Mouse (Mus musculus) kidney, embryonic 15.5 days (tissue): ENCODE data around the gene Smarcal1. TPM values are rescaled to one million over a fixed set of nuclear protein-coding genes. Genes with fewer than 3 reads are reported as not detected.
A peak's percentile ranks its signal among the peaks of the same experiment; 100 is the strongest.

Experiments
- ATAC-seq: fragments of 200-750 bp; cut with Nextera tagmentation; replicated peaks from 2 replicates; pipeline ENCODE4 v1.8.0; 2017; ENCODE audit warnings: moderate TSS enrichment; ENCODE audit not compliant: low FRiP score
- H3K27ac ChIP-seq: fragments of 300-500 bp; sonication (generic); 2 replicates; pipeline ENCODE4 v1.5.1; 2015; ENCODE audit warnings: mild to moderate bottlenecking, inconsistent platforms
- H3K27me3 ChIP-seq: fragments of 300-500 bp; sonication (generic); 2 replicates; pipeline ENCODE4 v1.6.1; 2015; ENCODE audit warnings: inconsistent platforms
- H3K36me3 ChIP-seq: fragments of 300-500 bp; sonication (generic); 2 replicates; pipeline ENCODE4 v1.6.1; 2015; ENCODE audit warnings: inconsistent platforms
- H3K4me1 ChIP-seq: fragments of 300-500 bp; sonication (generic); 2 replicates; pipeline ENCODE4 v1.6.1; 2015; ENCODE audit warnings: inconsistent platforms
- H3K4me2 ChIP-seq: fragments of 300-500 bp; sonication (generic); 2 replicates; pipeline ENCODE4 v1.6.1; 2015; ENCODE audit warnings: moderate library complexity, mild to moderate bottlenecking, inconsistent platforms
- H3K4me3 ChIP-seq: fragments of 300-500 bp; sonication (generic); replicated peaks from 2 replicates; pipeline ENCODE4 v1.5.1; 2015; ENCODE audit warnings: mild to moderate bottlenecking, inconsistent platforms
- H3K9ac ChIP-seq: fragments of 300-500 bp; sonication (generic); 2 replicates; pipeline ENCODE4 v1.6.1; 2015; ENCODE audit warnings: mild to moderate bottlenecking, inconsistent platforms
- H3K9me3 ChIP-seq: fragments of 300-500 bp; sonication (generic); replicated peaks from 2 replicates; pipeline ENCODE4 v1.6.1; 2016; ENCODE audit warnings: inconsistent platforms
- WGBS: fragments of 180-500 bp; shearing (Covaris S2); methylation state at CpG from one replicate; pipeline ENCODE4 v1.1.7; 2015; ENCODE audit warnings: mixed read lengths; 5-methylcytosine and 5-hydroxymethylcytosine counted together
- polyA plus RNA-seq: library from polyadenylated mRNA; unstranded; fragments of >200 nt; fragmentation: Nextera tagmentation; extraction: Ambion mirVana; gene quantifications from 2 replicates; pipeline ENCODE4 v1.2.1, GENCODE M21; 2015

Gene Smarcal1
- polyA plus RNA-seq, result 22.9 and 24.2 TPM in 2 replicates

GRCm38 (mm10) chr1:72582947-72583731, at the start of gene Smarcal1:
Gene Smarcal1 (plus strand): TSS chr1:72583251.
- ATAC-seq, result peak; percentile 99

DNA sequence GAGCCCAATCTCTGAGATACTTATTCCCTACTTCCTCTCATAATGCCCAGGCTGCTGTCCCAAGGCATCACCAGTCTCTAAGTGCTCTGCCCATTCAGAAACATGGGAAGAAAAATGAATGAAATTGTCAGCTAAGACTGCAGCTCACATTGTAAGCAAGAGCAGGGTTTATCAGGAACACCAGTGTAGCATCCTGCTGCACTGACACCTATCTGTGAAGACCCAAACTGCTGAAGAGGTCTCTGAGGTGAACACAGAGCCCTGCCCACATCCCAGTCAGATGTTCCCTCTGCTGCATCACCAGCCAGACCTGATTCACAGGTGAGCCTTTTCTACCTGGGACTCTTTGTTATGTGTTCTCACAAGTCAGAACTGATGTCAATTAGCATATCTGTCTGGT, 49.6 kb upstream of the Smarcal1 start:
- Histone ChIP-seq H3K4me1 (peaks cover 16% of the 10 kb centered on the region), H3K9me3 (no peaks in the 10 kb centered on the region), H3K9ac (no peak overlapping the region), H3K36me3 (no peaks in the 10 kb centered on the region), H3K27ac (no peak overlapping the region), H3K4me2 (no peak overlapping the region), H3K27me3 (peaks cover 65% of the 10 kb centered on the region), H3K4me3 (no peak overlapping the region)
- no peak for ATAC-seq

More at GRCm38 (mm10) chr1:72582947-72583731, at the start of gene Smarcal1:
- peak within 1 kb of the TSS; percentile 62 for H3K4me2 ChIP-seq
- WGBS, result under 1% methylated on average over 25 of the region's 25 CpGs
- peaks cover 25% of the 10 kb centered on the region for H3K36me3 ChIP-seq
- H3K27ac ChIP-seq, result peak within 1 kb of the TSS; percentile 90
- no peaks in the 10 kb centered on the region for H3K9me3 ChIP-seq
- peaks cover 20% of the 10 kb centered on the region for H3K4me1 ChIP-seq
- H3K9ac ChIP-seq, result peak within 1 kb of the TSS; percentile 65
- H3K4me3 ChIP-seq, result peak within 1 kb of the TSS; percentile 70
- H3K27me3 ChIP-seq, result peaks cover 7% of the 10 kb centered on the region; the same call in 1 of the 2 replicates

GRCm38 (mm10) chr1:72535725-72536571, 47.1 kb upstream of the Smarcal1 start:
- Histone ChIP-seq H3K36me3 (no peaks in the 10 kb centered on the region), H3K27ac (no peak overlapping the region), H3K9ac (no peak overlapping the region), H3K4me3 (peak overlapping the region; percentile 37), H3K27me3 (peaks cover 61% of the 10 kb centered on the region), H3K4me1 (peaks cover 16% of the 10 kb centered on the region), H3K9me3 (no peaks in the 10 kb centered on the region), H3K4me2 (peak overlapping the region; percentile 69)
- ATAC-seq, result peak; percentile 81
- WGBS, result 2% methylated on average over 36 of the region's 36 CpGs

DNA sequence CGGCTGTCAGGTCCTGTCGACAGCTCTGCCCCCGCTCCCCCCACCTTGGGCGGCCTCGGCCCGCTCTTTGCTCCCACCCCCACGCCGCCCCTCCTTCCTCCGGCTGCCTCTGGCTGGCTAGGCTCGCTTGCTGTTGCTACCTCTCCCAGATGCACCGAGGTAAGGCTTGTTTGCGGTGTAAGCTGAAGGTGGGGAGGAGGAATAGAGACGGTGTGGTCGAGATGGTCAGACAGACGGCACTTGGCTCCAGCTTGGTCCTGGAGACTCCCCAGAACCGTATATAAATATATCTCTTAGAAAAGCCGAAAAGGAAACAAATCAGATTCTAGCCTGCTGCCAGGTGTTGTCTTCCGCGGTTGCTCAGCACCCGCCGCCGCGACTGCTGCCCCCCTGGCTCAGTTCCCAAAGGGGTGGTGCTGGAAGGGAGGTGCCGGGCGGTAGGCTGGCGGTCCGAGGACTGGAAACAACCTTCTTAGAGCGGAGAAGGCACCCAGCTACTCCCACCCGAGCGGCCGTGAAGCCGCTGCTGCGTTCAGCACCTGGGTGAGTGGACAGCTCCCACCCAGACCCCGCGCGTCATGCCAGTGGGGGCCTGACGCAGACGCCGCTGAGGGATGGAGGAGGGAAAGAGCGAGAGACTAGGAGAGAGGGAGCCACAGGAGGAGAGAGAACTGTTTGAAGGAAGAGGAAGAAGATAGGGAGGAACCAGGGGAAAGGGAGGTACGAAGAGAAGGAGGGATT, 46.3 kb upstream of the Smarcal1 start, which contains the start of gene March4:
TSS of gene March4 (minus strand) at position 320 of the 741 bp plus-strand sequence.
- H3K9ac ChIP-seq, result no peak within 1 kb of the TSS
- H3K4me2 ChIP-seq, result peak within 1 kb of the TSS; percentile 69
- H3K27me3 ChIP-seq, result peaks cover 53% of the 10 kb centered on the region
- no peaks in the 10 kb centered on the region for H3K36me3 ChIP-seq
- H3K4me3 ChIP-seq, result peak within 1 kb of the TSS; percentile 37
- H3K9me3 ChIP-seq, result no peaks in the 10 kb centered on the region
- under 1% methylated on average over 40 of the region's 41 CpGs for WGBS
- no peak within 1 kb of the TSS for H3K27ac ChIP-seq
- peak; percentile 86 for ATAC-seq
- peaks cover 16% of the 10 kb centered on the region for H3K4me1 ChIP-seq

DNA sequence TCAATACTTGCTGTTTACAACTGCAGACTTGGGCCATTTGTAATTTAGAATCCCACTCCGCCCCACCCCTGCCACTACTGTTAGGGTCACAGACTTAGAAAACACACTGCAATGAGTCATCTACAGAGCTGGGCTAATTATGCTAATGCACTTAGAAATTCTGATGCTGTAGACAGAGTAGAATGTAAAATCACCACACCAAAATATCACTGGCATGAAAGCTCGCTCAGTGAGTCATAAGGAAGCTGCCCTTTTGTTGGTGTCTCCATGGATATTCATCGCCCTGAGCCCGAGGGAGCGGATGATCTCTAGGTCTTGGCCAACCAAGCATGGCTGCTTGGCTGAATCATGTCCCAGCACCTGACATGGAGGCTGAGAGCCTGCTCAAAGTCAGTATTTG, 44.8 kb upstream of the Smarcal1 start:
- Histone ChIP-seq H3K4me3 (no peak overlapping the region), H3K27ac (no peak overlapping the region), H3K27me3 (peaks cover 44% of the 10 kb centered on the region), H3K36me3 (no peaks in the 10 kb centered on the region), H3K9ac (no peak overlapping the region), H3K4me2 (no peak overlapping the region), H3K4me1 (peaks cover 16% of the 10 kb centered on the region), H3K9me3 (no peaks in the 10 kb centered on the region)
- WGBS, result 79% methylated on average over 5 of the region's 5 CpGs
- ATAC-seq, result no peak

DNA sequence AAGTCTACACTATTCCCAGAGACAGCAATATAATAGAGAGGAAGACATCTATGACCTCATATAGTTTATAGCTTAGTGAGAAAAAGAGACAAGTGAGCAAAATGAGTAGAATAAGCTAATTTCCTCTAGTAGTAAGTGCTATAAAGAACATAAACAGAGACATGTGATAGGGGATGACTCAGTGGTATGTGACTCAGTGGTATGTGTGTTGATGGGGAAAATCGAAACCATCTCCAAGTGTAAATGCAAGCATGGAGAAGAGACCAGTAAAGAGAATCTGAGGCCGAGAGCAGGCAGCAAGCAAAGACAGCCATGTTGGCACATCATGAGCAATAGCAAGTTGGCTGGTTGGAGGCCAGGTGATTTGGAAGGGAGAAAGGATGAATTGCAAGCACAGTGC, 32.7 kb upstream of the Smarcal1 start:
- Histone ChIP-seq H3K4me1 (no peaks in the 10 kb centered on the region), H3K4me2 (no peak overlapping the region), H3K9ac (no peak overlapping the region), H3K4me3 (no peak overlapping the region), H3K27ac (no peak overlapping the region), H3K9me3 (no peaks in the 10 kb centered on the region), H3K27me3 (no peaks in the 10 kb centered on the region), H3K36me3 (no peaks in the 10 kb centered on the region)
- 83% methylated on average over 2 of the region's 2 CpGs for WGBS
- ATAC-seq, result no peak

GRCm38 (mm10) chr1:72556471-72556870, 26.6 kb upstream of the Smarcal1 start:
- H3K27ac ChIP-seq, result no peak overlapping the region
- no peaks in the 10 kb centered on the region for H3K4me1 ChIP-seq
- no peak overlapping the region for H3K4me2 ChIP-seq
- no peaks in the 10 kb centered on the region for H3K36me3 ChIP-seq
- H3K4me3 ChIP-seq, result no peak overlapping the region
- WGBS, result 82% methylated on average over 3 of the region's 3 CpGs
- H3K9me3 ChIP-seq, result no peaks in the 10 kb centered on the region
- H3K27me3 ChIP-seq, result no peaks in the 10 kb centered on the region
- no peak for ATAC-seq
- no peak overlapping the region for H3K9ac ChIP-seq

DNA sequence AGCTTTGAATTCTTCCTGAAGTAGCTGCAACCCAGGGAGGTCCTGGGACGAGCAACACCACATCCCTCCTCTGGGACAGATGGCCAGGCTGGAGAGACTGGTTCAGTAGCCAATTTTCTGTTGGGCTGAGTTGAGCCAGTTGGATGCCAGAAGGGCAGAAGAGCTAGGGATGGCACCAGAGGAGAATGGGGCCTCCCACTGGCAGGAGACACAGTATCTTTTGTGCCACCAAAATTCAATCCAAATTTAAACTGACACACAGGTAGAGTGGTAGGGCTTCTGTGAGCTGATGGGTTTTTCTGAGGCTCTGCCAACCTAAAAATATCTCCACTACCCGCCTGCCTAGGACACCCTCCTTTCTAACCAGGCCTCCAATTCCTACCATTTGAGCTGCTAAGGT, 24.4 kb upstream of the Smarcal1 start:
- Histone ChIP-seq H3K27me3 (no peaks in the 10 kb centered on the region), H3K36me3 (no peaks in the 10 kb centered on the region), H3K27ac (no peak overlapping the region), H3K4me2 (no peak overlapping the region), H3K4me3 (no peak overlapping the region), H3K9ac (no peak overlapping the region), H3K4me1 (no peaks in the 10 kb centered on the region), H3K9me3 (no peaks in the 10 kb centered on the region)
- WGBS, result 79% methylated on average over 2 of the region's 2 CpGs
- no peak for ATAC-seq

GRCm38 (mm10) chr1:72564334-72564962, 18.6 kb upstream of the Smarcal1 start:
- no peaks in the 10 kb centered on the region for H3K36me3 ChIP-seq
- H3K4me2 ChIP-seq, result no peak overlapping the region
- no peak overlapping the region for H3K9ac ChIP-seq
- no peak overlapping the region for H3K4me3 ChIP-seq
- no peaks in the 10 kb centered on the region for H3K4me1 ChIP-seq
- ATAC-seq, result no peak
- WGBS, result 61% methylated on average over 6 of the region's 6 CpGs
- H3K9me3 ChIP-seq, result no peaks in the 10 kb centered on the region
- H3K27ac ChIP-seq, result no peak overlapping the region
- H3K27me3 ChIP-seq, result no peaks in the 10 kb centered on the region

GRCm38 (mm10) chr1:72567056-72567455, 16.0 kb upstream of the Smarcal1 start:
- no peaks in the 10 kb centered on the region for H3K27me3 ChIP-seq
- H3K4me1 ChIP-seq, result no peaks in the 10 kb centered on the region
- no peak overlapping the region for H3K9ac ChIP-seq
- no peak overlapping the region for H3K27ac ChIP-seq
- WGBS, result 43% methylated on average over 9 of the region's 9 CpGs
- no peak overlapping the region for H3K4me3 ChIP-seq
- H3K4me2 ChIP-seq, result no peak overlapping the region; the same call in 1 of the 2 replicates
- H3K9me3 ChIP-seq, result no peaks in the 10 kb centered on the region
- no peak for ATAC-seq
- no peaks in the 10 kb centered on the region for H3K36me3 ChIP-seq

- Histone ChIP-seq H3K4me1 (no peaks in the 10 kb centered on the region), H3K9me3 (no peaks in the 10 kb centered on the region), H3K36me3 (no peaks in the 10 kb centered on the region), H3K27ac (no peak overlapping the region), H3K9ac (no peak overlapping the region), H3K27me3 (no peaks in the 10 kb centered on the region), H3K4me3 (no peak overlapping the region), H3K4me2 (no peak overlapping the region)
- 94% methylated on average over 8 of the region's 8 CpGs for WGBS
- ATAC-seq, result no peak
Observed at GRCm38 (mm10) chr1:72568725-72569124, 14.3 kb upstream of the Smarcal1 start.
